Mouse (Mus musculus) adrenal gland, adult 18-20 months (tissue): ENCODE data around the gene 1700020N01Rik. TPM values are rescaled to one million over a fixed set of nuclear protein-coding genes. Genes with fewer than 3 reads are reported as not detected.

Experiments
- DNase-seq, 2 experiments: peaks; one replicate each; pipeline ENCODE4 v3.0.0; 2021 to 2022; ENCODE audit warnings: low spot score in 2 of 2
- total RNA-seq, 2 experiments: library from RNA; stranded (reverse); gene quantifications; 1 replicate in 1 of 2; 2 replicates in 1 of 2; pipeline ENCODE4 v1.2.3; 2021

The 1700020N01Rik gene
- total RNA-seq, 2 experiments from 2014 or later: not detected

DNA sequence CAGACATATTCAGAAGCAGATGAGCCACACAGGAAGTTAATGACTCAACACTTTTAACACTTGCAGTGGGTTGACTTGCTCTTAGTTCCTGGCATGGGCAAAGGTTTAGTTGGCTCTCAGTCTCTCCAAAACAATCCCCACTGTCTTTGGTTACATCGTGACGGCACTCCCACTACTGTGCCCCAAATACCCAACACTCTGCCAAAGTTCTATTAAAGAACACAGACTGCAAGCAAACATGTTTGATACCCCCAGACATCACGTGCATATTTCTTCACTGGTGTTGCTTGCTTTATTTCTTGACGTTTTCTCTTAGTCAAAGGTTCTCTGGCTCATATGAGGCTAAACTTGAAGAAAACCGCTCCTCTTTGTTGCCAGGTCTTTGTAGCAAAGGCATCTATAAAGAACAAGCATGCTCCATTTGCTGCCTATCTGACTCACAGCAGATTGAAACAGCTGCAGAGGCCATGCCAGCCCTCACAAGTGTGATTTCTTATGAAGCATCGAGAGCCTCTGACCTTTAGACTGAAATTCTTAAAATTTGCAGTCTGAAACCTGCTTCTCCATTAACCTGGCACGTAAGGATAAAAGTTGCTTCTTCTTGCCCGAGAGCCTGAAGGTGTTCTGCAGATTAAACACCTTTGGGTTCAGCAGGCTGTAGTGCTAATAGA, 66.8 kb downstream of the 1700020N01Rik start:
- no peak for DNase-seq

GRCm38 (mm10) chr10:21668976-21669375, 76.0 kb downstream of the 1700020N01Rik start:
- no peak for DNase-seq

GRCm38 (mm10) chr10:21669750-21670161, 76.8 kb downstream of the 1700020N01Rik start:
- DNase-seq: peak in 1 of 2 experiments; percentile 19

DNA sequence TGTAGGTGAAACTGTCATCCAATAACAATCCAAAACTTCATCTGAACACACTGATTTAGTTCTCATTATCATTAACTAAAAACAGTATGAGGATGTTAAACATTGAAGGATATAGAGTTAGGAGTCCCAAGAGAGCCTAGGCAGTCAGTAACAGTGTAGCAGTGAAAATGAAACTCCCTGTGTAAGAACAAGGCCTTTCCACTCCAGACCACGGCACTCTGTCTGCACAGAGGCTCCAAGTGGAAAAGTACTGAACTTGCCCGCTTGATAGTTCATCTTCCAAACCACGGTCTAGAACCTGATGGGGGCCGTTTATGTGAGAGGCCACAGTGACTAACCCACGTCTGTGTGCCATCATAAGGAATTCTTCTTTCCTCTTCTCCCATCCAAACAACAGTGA, 77.2 kb downstream of the 1700020N01Rik start:
- DNase-seq: no peak

Other genes starting within 250 kb of the 1700020N01Rik start
- under 1 TPM in 1 of 2 experiments, not detected in 1; 0.40 TPM for gene Aldh8a1, start 215.9 kb upstream of the 1700020N01Rik start, total RNA-seq